Mouse (Mus musculus) lung, postnatal 36 days (tissue): ENCODE results near the gene Usp4.

ENCODE experiments used
- DNase-seq: peaks from one replicate; pipeline ENCODE4 v3.0.0; 2022; ENCODE audit warnings: mixed read lengths

The Usp4 gene

DNA sequence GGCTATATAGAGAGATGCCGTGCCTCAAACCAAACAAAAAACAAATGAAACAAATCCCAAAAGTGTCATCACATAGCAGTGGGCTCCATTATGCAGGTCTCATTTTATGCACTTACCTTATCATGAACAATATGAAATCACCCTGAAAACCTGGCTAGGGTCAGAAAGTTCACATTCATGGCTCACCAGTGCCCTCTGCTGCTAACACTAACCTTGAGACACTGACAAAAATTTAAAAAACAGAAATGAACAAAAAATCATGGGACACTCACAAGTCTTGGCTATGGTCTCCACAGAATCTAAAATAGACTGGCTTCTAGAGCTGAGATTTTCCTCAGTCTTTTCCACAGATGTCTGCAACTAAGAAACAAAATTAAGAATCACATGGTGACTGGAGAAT, 64.6 kb downstream of the Usp4 start:
- DNase-seq, result peak; percentile 64

DNA sequence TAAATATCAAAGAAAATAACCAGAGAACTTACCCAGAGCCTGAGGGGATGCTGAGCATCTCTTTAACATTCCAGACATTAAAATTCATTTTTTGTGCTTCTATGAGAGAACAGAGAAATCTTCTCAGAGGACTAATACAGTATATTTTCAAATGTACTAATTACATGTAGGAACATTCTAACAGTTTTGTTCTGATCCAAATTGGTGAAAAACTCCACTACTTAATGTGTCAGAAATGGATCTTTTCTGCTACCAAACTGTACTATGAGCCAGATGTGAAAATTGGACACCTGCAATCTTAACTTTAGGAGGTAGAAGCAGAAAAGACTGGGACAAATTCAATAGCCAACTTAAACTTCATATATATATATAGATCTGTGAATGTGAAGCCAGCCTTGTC, 80.7 kb downstream of the Usp4 start, which contains the start of gene Ccdc36:
TSS of gene Ccdc36 (minus strand) at position 101 of the 400 bp plus-strand sequence.
- DNase-seq, result no peak

DNA sequence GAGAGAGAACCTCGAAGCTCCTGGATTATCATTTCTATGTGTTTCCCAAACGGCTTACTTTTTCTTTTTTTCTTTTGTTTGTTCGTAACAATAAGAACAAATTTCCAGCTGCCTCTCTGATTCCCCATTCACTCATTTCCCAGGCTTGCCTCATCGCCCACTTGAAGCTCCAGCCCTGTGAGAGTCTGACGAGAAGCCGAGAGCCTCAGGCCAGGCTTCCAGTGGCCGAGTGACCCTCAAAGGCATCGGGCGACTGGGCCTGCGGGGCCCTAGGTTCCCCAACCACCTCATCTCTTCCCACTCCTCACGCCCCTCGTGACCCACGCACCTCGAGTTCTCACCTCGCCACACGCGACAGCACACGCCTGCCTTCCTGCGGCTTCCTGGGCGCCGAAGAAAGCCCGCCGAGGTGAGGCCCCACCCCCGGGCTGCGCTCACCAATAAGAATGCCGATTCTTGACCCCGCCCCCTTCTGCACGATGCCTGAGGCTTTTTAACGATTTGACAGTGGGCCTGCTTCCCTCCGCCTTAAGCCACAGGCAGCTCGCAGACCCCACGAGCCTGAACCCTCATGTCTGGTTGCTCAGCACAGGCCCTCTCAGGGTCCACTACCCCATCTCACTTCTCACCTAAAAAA, 83.9 kb downstream of the Usp4 start:
- peak; percentile 22 for DNase-seq

DNA sequence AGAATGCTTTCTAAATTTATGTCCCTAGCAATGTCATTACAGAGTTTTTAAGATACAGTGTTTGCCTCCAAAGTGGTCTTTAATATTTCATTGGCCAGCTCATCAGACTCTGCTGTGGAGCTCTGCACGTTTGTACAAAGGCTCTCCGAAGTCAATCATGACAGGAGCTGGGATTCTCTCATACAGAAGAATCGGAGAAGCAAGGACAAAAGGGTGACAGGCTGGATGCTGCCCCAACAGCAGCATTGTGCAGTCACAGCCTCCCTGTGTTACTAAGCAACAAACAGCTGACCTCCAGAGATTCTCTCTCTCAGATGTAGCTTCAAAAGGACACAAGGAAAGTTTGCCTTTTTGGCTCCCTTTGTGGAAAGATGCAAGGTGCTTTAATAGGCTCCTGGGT, 88.5 kb downstream of the Usp4 start, which contains the start of gene BC048562:
TSS of gene BC048562 (plus strand) at position 301 of the 400 bp plus-strand sequence.
- DNase-seq, result no peak

DNA sequence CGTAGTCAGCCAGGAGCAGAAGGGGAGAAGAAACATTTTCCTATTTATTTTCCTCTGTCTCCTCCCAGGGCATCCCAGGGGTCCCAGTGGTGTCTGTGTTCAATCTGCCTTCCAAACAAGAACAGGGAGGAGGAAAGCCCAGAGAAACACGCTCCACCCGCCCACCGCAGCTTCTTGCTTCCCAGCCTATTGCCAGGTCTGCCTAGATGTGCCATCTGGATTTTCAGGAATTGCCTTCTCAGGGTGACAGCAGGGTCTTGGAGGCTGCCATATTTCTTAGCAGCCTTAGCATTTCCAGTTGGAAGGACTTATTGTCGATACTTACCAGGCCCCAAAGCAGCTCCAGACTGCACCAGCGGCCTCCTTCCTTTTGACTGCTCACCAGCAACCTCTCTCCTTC, 91.5 kb downstream of the Usp4 start:
- DNase-seq, result no peak

DNA sequence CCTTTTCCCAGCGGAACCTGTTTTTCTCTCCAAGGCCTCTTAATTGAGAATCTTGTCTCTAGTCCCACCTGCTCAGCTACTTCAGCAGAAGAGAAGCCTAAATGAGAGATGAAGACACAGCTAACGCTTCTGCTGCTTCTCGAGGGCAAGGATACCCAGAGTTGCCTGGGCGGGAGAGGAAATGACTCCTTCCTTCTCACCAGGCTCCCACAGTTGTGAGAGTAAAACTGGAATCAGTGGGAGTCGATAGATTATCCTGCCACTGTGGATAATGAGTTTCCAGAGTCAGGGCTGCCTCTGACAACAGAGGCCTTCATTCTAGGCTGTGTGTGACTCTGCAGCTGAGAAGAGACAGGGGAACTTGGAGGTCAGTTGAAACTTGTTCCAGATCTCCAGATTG, 92.8 kb downstream of the Usp4 start:
- DNase-seq, result no peak

DNA sequence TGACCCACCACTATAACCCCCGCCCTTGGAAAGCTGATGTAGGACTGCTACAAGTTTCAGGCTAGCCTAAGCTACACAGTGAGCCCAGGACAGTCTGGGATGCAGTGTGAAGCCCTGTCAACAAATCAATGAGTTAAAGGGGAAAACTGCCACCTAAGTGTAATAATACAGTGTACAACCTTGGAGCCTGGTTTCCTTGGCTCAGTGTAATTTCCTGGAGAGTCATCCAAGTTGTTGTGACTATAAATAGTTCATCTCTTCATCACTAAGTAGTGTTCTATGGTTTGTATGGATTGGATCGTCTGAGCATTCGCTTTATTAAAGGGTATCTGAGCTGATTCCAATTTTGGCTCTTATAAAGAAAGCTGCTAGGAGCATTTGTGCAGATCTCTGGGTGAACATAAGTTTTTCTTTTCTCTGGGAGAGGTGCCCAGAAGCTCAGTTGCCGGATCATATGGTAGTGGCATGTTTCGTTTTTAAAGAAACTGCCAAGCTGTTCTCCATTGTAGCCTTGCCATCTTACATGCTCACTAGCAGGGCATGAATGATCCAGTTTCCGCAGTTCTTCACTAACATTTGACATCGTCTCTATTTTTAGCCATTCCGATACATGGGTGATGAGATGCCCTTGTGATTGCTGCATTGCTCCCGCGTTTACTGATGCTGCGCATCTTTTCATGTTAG, 93.7 kb downstream of the Usp4 start:
- no peak for DNase-seq
